Mouse (Mus musculus) liver, embryonic 11.5 days (tissue): Measurements from ENCODE around the gene Wfdc15a. TPM values are rescaled to one million over a fixed set of nuclear protein-coding genes. Genes with fewer than 3 reads are reported as not detected.

Source experiments
- ATAC-seq: fragments of 200-750 bp; cut with Nextera tagmentation; replicated peaks from 2 replicates; pipeline ENCODE4 v1.8.0; 2017; ENCODE audit warnings: moderate number of reproducible peaks, mild to moderate bottlenecking, moderate TSS enrichment, moderate library complexity; ENCODE audit not compliant: low FRiP score
- DNase-seq: peaks from one replicate; pipeline ENCODE4 v3.0.0-alpha.2; 2017; ENCODE audit warnings: low spot score
- H3K27ac ChIP-seq: fragments of 300-500 bp; sonication (generic); 2 replicates; pipeline ENCODE4 v1.5.1; 2014; ENCODE audit warnings: mild to moderate bottlenecking, low read depth, low read length, control low read depth
- H3K27me3 ChIP-seq: fragments of 300-500 bp; sonication (generic); replicated peaks from 2 replicates; pipeline ENCODE4 v1.6.1; 2014; ENCODE audit warnings: low read length, mixed read lengths; ENCODE audit not compliant: control insufficient read depth, insufficient read depth
- H3K36me3 ChIP-seq: fragments of 300-500 bp; sonication (generic); 2 replicates; pipeline ENCODE4 v1.6.1; 2014; ENCODE audit warnings: mild to moderate bottlenecking, low read length, moderate library complexity, mixed read lengths; ENCODE audit not compliant: control insufficient read depth, insufficient read depth
- H3K4me1 ChIP-seq: fragments of 300-500 bp; sonication (generic); replicated peaks from 2 replicates; pipeline ENCODE4 v1.6.1; 2014; ENCODE audit warnings: low read length, mixed read lengths; ENCODE audit not compliant: control insufficient read depth, insufficient read depth
- H3K4me2 ChIP-seq: fragments of 300-500 bp; sonication (generic); 2 replicates; pipeline ENCODE4 v1.6.1; 2014; ENCODE audit warnings: mild to moderate bottlenecking, control low read depth, moderate library complexity
- H3K4me3 ChIP-seq: fragments of 300-500 bp; sonication (generic); 2 replicates; pipeline ENCODE4 v1.5.1; 2014; ENCODE audit warnings: low read depth, low read length, control low read depth
- H3K9ac ChIP-seq: fragments of 300-500 bp; sonication (generic); 2 replicates; pipeline ENCODE4 v1.6.1; 2014; ENCODE audit warnings: low read depth, low read length, control low read depth
- H3K9me3 ChIP-seq: fragments of 300-500 bp; sonication (generic); 2 replicates; pipeline ENCODE4 v1.6.1; 2016; ENCODE audit warnings: low read length, inconsistent platforms, mixed read lengths; ENCODE audit not compliant: control insufficient read depth
- whole genome bisulfite sequencing: fragments of 180-500 bp; shearing (Covaris S2); extraction: QIAGEN DNeasy Blood & Tissue Kit; methylation state at CpG from one replicate; pipeline ENCODE4 v1.1.7; 2014; 5-methylcytosine and 5-hydroxymethylcytosine counted together
- polyA plus RNA-seq: library from polyadenylated mRNA; unstranded; fragments of >200 nt; fragmentation: Nextera tagmentation; extraction: Ambion mirVana; gene quantifications from 2 replicates; pipeline ENCODE4 v1.2.1, GENCODE M21; 2014

Wfdc15a gene
- polyA plus RNA-seq, 1 experiment from 2014 or later, result not detected

DNA sequence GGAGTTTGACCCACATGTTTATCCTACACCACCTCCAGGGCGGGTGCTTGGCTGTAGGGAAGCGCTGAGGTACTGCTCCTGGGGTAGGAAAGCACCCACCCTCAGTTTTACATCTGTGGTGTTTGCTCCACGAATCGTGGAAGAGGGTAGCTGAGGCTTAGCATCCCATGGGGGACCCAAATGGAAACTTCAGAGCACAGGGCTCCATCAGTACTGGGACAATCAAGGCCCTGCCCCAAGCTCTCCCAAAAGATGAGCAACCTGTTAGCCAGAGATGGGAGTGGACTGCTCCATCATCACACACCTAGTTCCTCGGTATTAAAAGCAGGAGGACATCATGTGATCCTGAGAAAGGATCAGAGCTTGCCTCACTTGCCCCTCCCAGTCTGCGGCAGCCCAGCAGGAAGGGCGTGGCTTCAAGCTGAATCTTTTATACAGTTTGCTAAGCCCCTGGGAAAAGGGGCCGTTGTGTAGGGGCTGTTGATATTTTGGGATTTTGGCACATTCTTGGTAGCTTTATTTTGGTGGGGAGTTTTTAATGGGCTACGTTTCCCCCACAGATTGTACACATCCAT, 15.7 kb downstream of the Wfdc15a start:
- Histone ChIP-seq H3K9ac (no peak overlapping the region), H3K36me3 (no peaks in the 10 kb centered on the region), H3K4me2 (no peak overlapping the region), H3K9me3 (no peaks in the 10 kb centered on the region), H3K4me1 (no peaks in the 10 kb centered on the region), H3K27me3 (no peaks in the 10 kb centered on the region), H3K27ac (no peak overlapping the region), H3K4me3 (no peak overlapping the region)
- no peak for DNase-seq
- ATAC-seq, result no peak
- 44% methylated on average over 9 of the region's 9 CpGs for WGBS

DNA sequence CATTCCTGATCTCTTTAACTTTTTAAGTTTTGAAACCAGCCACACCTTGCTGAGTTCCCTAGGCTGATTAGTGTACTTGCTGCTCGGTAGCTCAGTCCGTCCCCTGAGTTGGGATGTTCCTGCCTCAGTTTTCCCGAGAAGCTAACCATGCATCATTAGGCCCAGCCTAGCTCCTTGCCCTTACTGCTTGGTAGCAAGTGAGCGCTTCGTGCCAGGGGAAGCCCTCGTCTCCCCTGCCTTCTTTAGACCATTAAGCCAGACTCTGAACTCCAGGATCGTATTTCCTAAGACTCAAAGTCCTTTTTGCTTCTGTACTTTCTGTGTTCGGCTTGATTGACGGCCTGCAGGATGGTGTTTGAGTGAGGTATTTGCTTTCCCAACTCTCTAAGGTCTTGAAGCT, 16.6 kb downstream of the Wfdc15a start:
- Histone ChIP-seq H3K27ac (no peak overlapping the region), H3K4me2 (no peak overlapping the region), H3K4me3 (no peak overlapping the region), H3K27me3 (no peaks in the 10 kb centered on the region), H3K4me1 (no peaks in the 10 kb centered on the region), H3K36me3 (no peaks in the 10 kb centered on the region), H3K9ac (no peak overlapping the region), H3K9me3 (no peaks in the 10 kb centered on the region)
- ATAC-seq (no peak), DNase-seq (no peak)
- WGBS, result 74% methylated on average over 9 of the region's 9 CpGs

DNA sequence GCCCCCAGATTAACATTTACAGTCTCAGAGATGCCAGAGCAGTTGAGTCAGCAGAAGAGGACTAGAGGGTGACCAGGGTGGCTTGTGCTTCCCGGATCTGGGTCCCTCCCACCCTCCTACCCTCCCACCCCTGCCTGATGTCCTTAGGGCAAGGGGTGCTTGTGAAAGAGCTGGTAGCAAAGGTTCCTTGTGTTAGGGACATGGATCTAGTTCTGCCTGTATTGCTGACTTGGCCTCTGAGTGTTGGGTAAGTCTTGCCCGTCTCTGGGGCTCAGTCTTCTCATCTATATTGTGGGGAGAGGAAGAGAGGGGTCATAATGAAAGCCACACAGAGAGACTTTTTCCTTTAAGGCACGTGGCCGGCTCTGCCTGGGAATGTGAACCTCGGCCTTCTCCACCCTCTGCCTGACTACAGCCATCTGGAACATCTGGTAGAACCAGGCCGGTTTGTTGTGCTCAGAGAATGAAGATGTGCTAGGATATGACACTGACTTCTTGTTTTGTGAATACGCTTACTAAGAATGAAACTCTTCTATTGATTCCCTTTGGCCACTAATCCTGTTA, 17.2 kb downstream of the Wfdc15a start, which contains the start of gene Wfdc5:
Wfdc5 (minus strand) TSS at position 51 of the 564 bp plus-strand sequence.
- no peaks in the 10 kb centered on the region for H3K9me3 ChIP-seq
- H3K9ac ChIP-seq, result no peak within 1 kb of the TSS
- H3K4me2 ChIP-seq, result no peak within 1 kb of the TSS
- no peaks in the 10 kb centered on the region for H3K36me3 ChIP-seq
- 70% methylated on average over 7 of the region's 7 CpGs for WGBS
- H3K27me3 ChIP-seq, result no peaks in the 10 kb centered on the region
- DNase-seq (no peak), ATAC-seq (no peak)
- no peak within 1 kb of the TSS for H3K27ac ChIP-seq
- no peak within 1 kb of the TSS for H3K4me3 ChIP-seq
- no peaks in the 10 kb centered on the region for H3K4me1 ChIP-seq

DNA sequence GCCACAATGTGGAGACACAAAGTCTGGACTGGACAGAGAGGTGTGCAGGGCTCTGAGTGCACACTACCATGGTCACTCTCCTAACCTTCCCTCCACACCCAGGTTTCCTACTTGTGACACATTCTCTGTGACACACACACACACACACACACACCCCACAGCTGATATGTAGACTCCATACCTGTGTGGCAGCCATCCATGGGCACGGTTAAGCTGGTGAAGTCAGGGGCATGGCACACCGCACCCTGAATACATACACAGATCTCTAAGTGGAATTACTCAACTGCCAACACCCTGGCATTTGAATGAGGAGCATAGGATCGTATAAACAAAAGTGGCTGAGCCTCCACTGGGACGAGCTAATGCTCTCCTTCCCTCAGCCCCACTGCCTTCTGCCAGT, 19.2 kb downstream of the Wfdc15a start:
- Histone ChIP-seq H3K4me2 (no peak overlapping the region), H3K4me1 (no peaks in the 10 kb centered on the region), H3K4me3 (no peak overlapping the region), H3K9me3 (no peaks in the 10 kb centered on the region), H3K36me3 (no peaks in the 10 kb centered on the region), H3K27ac (no peak overlapping the region), H3K27me3 (no peaks in the 10 kb centered on the region), H3K9ac (no peak overlapping the region)
- no peak for ATAC-seq
- DNase-seq, result no peak
- WGBS, result 86% methylated on average over 4 of the region's 4 CpGs

DNA sequence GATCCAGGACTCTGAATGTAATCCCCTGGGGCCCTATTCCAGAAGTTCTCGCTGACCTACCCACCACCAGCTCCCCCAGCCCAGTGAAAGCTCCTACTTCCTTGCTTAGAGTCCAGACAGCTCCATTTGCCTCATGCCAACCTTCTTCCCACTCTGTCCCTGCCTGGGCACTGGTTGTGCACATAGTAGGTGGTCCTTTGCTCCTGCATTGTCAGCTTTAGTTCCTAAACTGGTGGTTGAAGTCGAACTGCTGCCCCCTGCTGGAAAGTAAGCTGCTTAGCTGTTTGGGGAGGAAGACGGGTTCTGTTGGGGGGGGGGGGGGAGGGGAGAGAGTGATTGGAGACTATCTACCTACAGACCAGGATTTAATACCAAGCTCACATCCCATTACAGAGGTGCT, 19.8 kb downstream of the Wfdc15a start:
- Histone ChIP-seq H3K4me2 (no peak overlapping the region), H3K27ac (no peak overlapping the region), H3K4me3 (no peak overlapping the region), H3K36me3 (no peaks in the 10 kb centered on the region), H3K9ac (no peak overlapping the region), H3K9me3 (no peaks in the 10 kb centered on the region), H3K4me1 (no peaks in the 10 kb centered on the region), H3K27me3 (no peaks in the 10 kb centered on the region)
- DNase-seq (no peak), ATAC-seq (no peak)
- 45% methylated on average over 3 of the region's 3 CpGs for WGBS

DNA sequence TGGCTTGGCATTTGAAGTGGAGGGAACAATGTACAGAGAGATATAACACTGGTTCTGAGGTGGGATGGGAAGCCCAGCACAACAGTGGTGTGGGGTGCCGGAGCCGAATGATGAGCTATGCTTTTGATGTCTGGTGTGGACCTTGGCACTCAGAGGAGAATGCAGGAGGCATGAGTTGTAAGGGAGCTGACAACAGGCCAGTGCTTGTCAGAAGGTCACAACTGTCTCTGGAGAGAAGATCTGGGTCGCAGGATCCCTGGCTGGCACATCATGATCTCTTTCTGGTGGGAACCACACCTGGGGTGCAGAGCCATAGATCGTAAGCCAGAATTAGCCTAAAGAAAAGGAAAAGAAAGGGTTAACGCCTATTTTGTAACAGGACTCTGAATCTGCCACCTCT, 22.1 kb downstream of the Wfdc15a start:
- no peak for ATAC-seq
- WGBS, result 72% methylated on average over 5 of the region's 5 CpGs
- peaks cover 6% of the 10 kb centered on the region; the same call in 1 of the 2 replicates for H3K27me3 ChIP-seq

DNA sequence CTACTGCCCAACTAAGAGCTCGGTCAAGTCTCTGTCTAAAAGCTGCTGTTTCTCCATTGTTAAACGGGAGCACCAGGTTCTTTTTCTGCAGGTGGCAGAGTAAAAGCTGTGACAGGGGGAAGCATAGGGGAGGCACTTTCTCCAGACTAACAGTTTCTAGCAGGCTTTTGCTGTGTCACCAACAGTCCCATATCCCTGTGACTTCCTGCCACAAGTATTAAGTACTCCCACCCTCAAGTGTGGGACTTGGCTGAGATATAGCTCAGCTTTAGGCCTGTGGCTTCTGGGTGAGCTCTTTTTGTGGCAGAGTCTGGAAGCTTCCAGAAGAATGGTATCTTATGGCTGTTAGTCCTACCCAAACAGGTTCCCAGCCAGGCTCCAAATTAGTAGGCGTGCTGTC, 24.1 kb downstream of the Wfdc15a start:
- H3K27me3 ChIP-seq, result peaks cover 17% of the 10 kb centered on the region
- no peaks in the 10 kb centered on the region for H3K36me3 ChIP-seq
- 69% methylated on average over 3 of the region's 3 CpGs for WGBS
- H3K9me3 ChIP-seq, result no peaks in the 10 kb centered on the region
- ATAC-seq, result no peak
- no peaks in the 10 kb centered on the region for H3K4me1 ChIP-seq
- H3K9ac ChIP-seq, result no peak overlapping the region
- no peak overlapping the region for H3K4me2 ChIP-seq
- no peak overlapping the region for H3K27ac ChIP-seq
- no peak overlapping the region for H3K4me3 ChIP-seq
- no peak for DNase-seq

More for the DNA sequence above, 22.1 kb downstream of the Wfdc15a start:
- no peak overlapping the region for H3K4me2 ChIP-seq
- H3K4me3 ChIP-seq, result no peak overlapping the region
- no peak for DNase-seq
- H3K36me3 ChIP-seq, result no peaks in the 10 kb centered on the region
- H3K4me1 ChIP-seq, result no peaks in the 10 kb centered on the region
- H3K27ac ChIP-seq, result no peak overlapping the region
- H3K9me3 ChIP-seq, result no peaks in the 10 kb centered on the region
- H3K9ac ChIP-seq, result no peak overlapping the region

DNA sequence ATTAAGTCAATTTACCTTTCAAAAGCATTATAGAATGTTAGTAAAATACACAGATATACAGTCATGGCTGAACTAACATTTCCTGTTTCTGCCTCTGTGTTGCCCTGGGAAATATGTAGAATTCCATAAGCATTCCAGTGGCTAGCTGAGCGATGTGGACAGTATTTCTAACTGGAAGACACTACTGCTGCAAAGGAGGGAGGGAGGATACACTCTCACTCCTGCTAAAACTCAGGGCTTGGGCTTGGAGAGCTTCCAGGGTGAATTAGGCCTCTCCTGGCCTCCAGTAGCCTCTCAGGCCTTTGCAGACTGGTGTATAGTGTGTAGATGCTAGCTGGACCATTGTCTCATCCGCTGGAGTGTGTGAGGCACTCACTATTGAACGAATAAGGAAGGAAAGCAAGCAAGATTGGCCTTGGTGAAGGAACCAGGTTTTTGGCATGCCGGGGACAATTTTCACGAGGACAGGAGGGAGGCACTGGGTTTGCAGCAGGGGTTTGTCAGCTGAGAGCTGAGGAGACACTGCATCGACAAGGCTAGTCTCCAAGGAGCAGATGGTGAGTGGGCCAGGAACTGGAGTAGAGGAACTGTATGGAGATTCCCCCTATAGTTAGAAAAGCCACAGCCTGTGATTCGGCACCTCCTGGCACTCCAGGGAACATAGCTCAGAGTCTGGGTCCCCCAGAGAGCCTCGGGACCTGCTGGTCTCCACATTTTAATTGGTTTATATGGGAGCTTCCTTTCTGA, 25.1 kb downstream of the Wfdc15a start:
- Histone ChIP-seq H3K36me3 (no peaks in the 10 kb centered on the region), H3K27ac (no peak overlapping the region), H3K27me3 (peaks cover 28% of the 10 kb centered on the region), H3K9me3 (no peaks in the 10 kb centered on the region), H3K4me1 (no peaks in the 10 kb centered on the region), H3K4me2 (no peak overlapping the region), H3K4me3 (no peak overlapping the region), H3K9ac (no peak overlapping the region)
- DNase-seq, result no peak
- WGBS, result 67% methylated on average over 8 of the region's 8 CpGs
- ATAC-seq, result no peak

DNA sequence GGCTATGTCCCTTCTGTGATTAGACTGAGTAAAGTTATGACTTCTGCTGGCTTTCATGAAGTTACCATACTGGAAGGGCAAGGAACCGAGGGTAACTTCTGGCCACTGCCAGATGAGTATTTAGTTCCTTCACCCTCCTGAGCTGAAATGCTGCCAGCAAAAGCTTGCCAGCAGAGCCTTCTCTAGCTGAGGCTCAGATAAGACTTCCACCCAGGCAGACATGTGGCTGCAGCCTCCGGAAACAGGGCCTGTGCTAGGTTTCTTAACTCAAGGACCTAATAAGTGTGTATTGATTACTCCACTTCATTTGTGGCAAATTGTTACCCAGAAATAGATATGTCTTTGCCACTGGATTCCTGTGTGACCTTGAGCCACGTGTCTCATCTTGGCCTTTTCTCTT, 26.5 kb downstream of the Wfdc15a start:
- Histone ChIP-seq H3K9ac (no peak overlapping the region), H3K27me3 (peaks cover 42% of the 10 kb centered on the region), H3K4me2 (no peak overlapping the region), H3K4me3 (no peak overlapping the region), H3K36me3 (no peaks in the 10 kb centered on the region), H3K27ac (no peak overlapping the region), H3K4me1 (peaks cover 2% of the 10 kb centered on the region; the same call in 1 of the 2 replicates), H3K9me3 (no peaks in the 10 kb centered on the region)
- DNase-seq (no peak), ATAC-seq (no peak)
- 60% methylated on average over 3 of the region's 3 CpGs for WGBS
